Mouse (Mus musculus): Measurements from ENCODE around the gene Mrtfb.

DNA sequence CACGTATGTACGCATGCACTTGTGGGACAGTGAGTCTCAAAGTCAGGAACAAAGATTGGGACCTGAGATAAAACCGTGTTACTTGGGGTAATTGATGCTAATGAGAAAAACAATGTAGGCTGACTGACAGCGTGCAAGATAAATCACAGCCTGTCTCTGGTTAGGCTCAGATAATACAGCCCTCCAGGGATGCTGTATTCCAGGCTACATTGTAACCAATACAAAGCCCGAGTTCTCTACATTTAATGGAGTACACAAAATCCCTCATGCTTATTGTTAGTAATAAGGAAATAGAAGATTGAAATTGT, 1.2 kb downstream of the Mrtfb start:
- TF ChIP-seq CTCF (IDR thresholded peaks at IDR 0.05; ENCODE audit: low read depth) (no peak), EP300 (IDR thresholded peaks at IDR 0.05; ENCODE audit: low read depth) (no peak)
